Mouse (Mus musculus): Measurements from ENCODE around the gene Tnk2.
"Not testable (repeated sequence)": the region's sequence is repeated elsewhere in the genome, so short reads cannot be mapped to it uniquely, and the experiment has no call there.

Tnk2 gene

GRCm38 (mm10) chr16:32636871-32637521, 6.7 kb upstream of the Tnk2 start:
- DNase-seq = no peak

GRCm38 (mm10) chr16:32638476-32638875, 5.2 kb upstream of the Tnk2 start:
- DNase-seq = peak; percentile 86

GRCm38 (mm10) chr16:32640096-32640495, 3.6 kb upstream of the Tnk2 start:
- DNase-seq = no peak

- not testable (repeated sequence) for DNase-seq
Observed at GRCm38 (mm10) chr16:32640683-32641082, 3.0 kb upstream of the Tnk2 start.

- DNase-seq = no peak
Observed at GRCm38 (mm10) chr16:32641440-32642219, 2.0 kb upstream of the Tnk2 start.

- no peak for DNase-seq
Observed at GRCm38 (mm10) chr16:32642280-32642679, 1.4 kb upstream of the Tnk2 start.

GRCm38 (mm10) chr16:32644069-32644800, 561 bp downstream of the Tnk2 start:
- DNase-seq = no peak

GRCm38 (mm10) chr16:32644801-32645170, 1.1 kb downstream of the Tnk2 start:
- DNase-seq = no peak

GRCm38 (mm10) chr16:32645361-32645914, 1.8 kb downstream of the Tnk2 start:
- peak; percentile 85 for DNase-seq

GRCm38 (mm10) chr16:32646014-32646413, 2.3 kb downstream of the Tnk2 start:
- DNase-seq = no peak

GRCm38 (mm10) chr16:32647712-32648111, 4.0 kb downstream of the Tnk2 start:
- no peak for DNase-seq

- DNase-seq = no peak
Observed at GRCm38 (mm10) chr16:32650461-32650860, 6.8 kb downstream of the Tnk2 start.

GRCm38 (mm10) chr16:32650974-32651618, 7.4 kb downstream of the Tnk2 start:
- no peak for DNase-seq

- no peak for DNase-seq
Observed at GRCm38 (mm10) chr16:32654071-32654733, 10.5 kb downstream of the Tnk2 start.

- no peak for DNase-seq
Observed at GRCm38 (mm10) chr16:32655534-32655933, 11.9 kb downstream of the Tnk2 start.

- DNase-seq = no peak
Observed at GRCm38 (mm10) chr16:32656321-32656720, 12.6 kb downstream of the Tnk2 start.

GRCm38 (mm10) chr16:32656794-32657193, 13.1 kb downstream of the Tnk2 start:
- DNase-seq = no peak

- no peak for DNase-seq
Observed at GRCm38 (mm10) chr16:32657498-32658250, 14.0 kb downstream of the Tnk2 start.

GRCm38 (mm10) chr16:32658743-32659171, 15.1 kb downstream of the Tnk2 start:
- peak; percentile 68 for DNase-seq

- peak; percentile 81 for DNase-seq
Observed at GRCm38 (mm10) chr16:32659385-32659784, 15.7 kb downstream of the Tnk2 start.

GRCm38 (mm10) chr16:32660095-32660494, 16.4 kb downstream of the Tnk2 start:
- no peak for DNase-seq
